Mouse (Mus musculus): ENCODE measurements at regions not wholly inside any gene's neighbourhood (a gene's known extent, or its start where the extent isn't known, plus 50 kb on each side); places are given as distances from the start of the nearest gene placed in this dataset.

DNA sequence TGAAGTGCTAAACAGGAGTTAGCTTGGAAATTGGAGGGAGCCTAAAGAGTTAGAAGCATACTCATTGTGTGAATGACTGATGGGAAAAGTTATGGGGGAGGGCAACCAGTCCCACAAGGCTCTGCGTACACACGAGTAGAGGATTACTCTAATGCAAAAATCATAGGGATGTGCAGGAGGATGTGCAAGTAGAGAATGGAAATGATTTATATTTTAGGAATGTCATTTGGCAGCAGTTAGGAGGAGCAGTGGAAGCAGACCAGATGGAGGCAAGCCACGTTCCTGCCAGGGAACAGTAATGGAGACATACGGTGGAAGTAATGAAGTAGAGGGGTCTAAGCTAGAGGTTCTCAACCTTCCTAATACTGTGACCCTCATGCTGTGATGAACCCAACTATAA lies 194.1 kb upstream of the Arhgap24 start:
- DNase-seq (ENCODE audit: low spot score) = no peak

DNA sequence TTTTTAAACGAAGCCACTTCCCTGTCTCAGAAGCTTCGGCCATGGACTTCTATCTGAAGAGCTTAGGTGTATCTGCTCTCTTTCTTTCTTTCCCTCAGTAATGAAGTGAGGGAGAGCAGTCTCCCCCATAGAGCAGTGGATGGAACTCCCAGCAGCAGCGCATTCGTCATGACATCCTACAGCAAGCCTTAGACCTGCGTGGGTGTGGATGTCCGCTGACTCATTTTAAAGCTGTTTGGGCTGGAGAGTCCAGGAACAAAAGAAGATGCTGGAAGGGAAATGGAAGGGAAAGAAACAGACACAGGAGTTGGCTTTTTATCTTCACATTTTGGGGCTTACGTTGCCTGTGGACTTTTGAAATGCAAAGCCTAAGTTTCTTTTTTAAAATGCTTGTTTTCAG lies 190.3 kb upstream of the Arhgap24 start:
- no peak for DNase-seq (ENCODE audit: low spot score)

DNA sequence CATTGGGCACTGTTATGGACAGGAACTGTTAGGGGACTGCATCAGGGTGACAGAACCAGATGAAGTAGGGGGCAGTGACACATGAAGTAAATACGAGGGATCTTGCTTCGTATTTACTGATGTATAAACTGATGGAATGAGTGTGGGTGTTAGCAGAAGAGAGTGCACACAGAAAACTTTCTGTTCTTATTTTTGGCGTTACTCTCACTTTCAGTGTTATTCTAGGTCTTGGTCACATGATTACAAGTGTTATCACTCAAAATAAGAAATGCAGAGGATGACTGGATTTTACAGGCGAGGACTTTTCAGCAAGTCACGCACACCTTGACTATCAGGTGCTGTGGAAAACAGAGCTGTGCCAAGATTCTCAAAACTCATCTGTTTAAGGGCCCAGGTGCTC lies 185.6 kb upstream of the Arhgap24 start:
- no peak for DNase-seq (ENCODE audit: low spot score)

DNA sequence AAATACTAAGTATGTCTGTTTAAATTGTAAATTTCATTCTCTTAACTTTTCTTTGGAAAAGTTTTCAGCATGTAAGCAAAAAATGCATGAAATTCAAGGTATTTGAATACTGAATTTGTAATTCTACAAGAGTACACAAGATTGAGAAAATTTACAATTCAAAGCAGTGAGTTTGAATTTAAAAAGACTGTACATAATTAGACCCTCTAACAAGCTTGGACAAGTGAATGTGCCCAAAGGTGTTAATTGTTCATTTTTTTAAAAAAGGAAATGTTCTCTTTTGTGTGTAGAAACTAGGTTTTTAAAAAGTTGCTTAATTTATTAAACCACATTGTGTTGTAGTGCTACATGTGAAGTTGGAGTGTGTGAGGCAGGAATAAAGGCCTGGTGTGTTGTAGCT lies 174.9 kb upstream of the Arhgap24 start:
- no peak for DNase-seq (ENCODE audit: low spot score)

DNA sequence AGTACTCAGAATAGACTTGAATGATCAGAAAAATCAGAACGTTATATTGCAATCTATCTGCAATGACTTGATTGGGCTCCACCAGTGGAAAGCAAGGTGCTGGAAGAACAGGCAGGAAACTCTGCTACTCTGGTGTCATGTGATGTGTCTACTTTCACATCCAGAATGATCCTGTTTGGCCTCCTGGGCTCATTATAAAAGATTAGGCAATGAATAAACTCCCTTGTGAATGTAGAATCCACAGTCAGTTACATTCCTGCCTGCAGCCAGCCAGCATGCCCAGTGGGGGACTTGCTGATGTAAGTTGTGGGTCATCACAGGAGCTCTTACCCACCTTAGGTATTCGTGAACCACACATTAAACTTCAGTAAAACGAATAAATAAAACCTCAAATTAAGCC lies 174.5 kb upstream of the Arhgap24 start:
- no peak for DNase-seq (ENCODE audit: low spot score)

DNA sequence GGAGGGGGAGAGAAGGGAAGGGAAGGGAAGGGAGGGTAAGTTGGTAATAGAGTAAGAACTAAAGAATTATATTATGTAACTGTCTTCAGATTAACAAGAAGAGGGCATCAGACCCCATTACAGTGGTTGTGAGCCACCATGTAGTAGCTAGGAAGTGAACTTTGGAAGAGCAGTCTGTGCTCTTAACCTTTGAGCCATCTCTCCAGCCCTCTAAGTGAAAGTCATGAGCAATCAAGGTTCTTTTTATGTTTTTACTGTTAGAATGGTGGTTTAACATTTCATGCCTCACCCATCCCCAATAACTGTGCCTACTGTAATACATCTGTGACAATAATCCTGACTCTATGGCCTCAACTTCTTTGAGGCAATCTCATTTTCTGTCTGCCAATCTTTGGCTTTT lies 169.6 kb upstream of the Arhgap24 start:
- no peak for DNase-seq (ENCODE audit: low spot score)

DNA sequence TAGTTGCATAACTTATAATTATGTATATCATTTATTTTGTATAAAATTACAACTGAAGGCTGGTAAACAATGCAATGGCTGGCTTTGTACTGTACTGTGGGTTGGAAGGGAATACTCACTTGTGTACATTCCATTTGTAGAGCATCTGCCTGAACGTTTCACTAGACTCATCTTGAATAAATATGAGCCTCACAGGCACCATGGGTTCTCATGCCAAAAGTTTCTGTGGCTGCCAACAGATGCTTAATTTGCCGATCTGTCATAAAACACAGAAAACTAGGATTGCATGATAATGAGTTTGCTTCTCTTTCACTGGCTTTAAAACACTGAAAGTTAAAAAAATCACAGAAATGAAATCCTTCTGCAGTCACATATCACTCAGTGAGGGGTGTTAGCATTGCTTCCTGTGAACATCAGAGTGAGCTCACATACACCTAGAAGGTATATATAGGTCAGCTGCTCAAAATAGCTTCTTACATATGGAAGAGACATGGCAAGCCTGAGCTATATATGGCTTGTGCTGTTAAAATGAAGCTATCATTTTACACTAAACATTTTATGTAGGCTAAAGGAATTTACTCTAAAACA lies 152.9 kb upstream of the Arhgap24 start:
- DNase-seq (ENCODE audit: low spot score) = no peak

DNA sequence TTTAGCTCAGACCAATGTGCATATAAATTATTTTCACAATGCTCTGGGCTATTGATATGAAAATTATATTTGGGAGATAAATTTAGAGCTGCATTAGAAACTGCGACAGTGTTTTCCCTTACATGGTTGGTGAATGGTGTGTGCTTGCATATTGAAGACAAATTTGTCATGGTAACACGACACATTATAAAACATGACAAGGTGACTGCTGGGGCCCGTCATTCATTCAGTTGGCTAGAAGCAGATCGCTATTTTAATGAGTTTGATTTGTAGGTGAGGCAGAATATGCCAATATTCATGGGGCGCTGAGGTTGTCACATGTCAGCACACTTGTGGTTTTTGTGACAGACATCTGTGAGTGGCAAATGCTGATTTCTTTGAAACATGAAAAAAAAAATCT lies 147.3 kb upstream of the Arhgap24 start:
- no peak for DNase-seq (ENCODE audit: low spot score)

DNA sequence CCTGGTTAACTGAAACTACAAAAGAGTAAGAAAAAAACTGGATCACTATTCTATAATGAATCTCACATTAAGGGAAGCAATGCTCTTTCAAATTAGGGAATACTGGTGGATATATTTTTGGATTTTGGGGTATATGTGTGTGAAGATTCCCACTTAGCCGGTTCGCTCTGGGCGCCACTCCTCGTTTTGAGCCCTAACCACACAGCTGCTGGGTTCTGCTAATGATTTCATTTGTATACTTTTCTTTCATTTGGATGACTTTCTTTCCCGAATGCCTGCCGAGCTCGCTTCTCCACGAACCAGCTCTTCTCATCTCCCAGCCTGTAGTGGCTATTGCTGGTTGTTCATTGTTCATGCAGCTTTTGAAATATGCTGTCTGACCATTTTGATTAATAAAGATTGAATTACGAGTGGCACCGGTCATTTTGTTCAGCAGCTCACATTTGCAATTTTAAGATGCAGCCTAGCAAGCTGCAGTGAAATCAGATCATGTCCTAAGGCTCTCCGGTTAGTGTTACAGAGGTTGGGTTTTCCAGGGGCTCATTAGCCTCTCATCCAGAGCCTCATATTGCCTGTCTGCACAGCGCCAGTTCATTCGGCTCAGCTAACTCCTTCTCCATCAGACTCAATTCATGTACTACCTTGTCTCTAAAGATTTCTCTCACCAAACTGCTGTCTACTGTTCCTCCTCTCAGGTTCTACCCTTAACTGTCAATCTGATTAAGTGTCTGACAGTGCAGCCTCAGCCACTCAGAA lies 146.6 kb upstream of the Arhgap24 start:
- no peak for DNase-seq (ENCODE audit: low spot score)

DNA sequence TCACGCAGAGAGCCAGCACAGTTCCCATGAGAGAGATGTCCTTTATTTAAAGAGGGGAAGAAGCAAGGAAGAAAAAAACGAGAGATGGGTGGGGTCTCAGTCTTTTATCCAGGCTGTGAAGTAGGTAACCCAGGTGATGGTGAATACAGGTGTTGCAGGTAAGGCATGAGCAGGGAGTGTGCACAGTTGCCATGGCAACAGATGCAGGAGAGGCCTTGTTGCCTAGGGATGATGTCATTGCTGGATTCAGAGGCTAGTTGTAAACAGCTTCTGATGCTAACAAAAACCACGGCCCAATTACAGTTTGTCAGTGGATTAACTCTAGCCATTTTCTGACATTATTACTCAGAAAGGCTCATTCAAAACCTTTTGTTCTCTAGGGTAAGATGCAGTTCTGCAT lies 114.7 kb upstream of the Arhgap24 start:
- DNase-seq (ENCODE audit: low spot score) = no peak

DNA sequence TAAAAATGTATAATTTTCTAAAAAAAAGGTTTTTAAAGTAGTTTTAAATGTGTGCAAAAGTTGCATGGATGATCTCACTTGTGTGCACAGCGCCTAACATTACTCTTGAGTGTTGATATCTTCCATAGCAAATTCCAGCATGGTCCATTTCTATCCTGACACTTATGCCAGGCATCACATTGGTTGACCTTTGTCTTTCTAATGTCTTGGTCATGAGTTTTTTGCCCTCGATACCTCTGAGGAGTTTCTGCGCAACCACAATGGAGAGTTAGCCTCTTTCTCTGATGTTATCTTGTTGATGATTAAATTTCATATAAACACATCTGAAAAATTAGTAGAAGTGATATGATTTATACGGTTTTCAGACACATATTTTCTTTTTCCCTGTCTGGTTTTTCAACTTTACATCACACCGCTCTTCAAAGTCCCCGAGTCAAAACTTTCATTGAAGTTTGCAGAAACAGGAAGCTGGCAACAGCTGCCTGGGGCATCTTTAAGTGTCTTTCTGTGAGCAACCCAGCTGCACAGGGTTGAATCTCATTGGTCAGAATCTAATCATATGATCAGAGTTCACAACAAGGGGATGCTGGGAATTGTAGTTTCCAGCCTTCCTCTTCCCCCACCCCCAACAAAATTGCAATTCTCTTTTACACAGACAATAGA lies 107.8 kb upstream of the Arhgap24 start:
- no peak for DNase-seq (ENCODE audit: low spot score)

DNA sequence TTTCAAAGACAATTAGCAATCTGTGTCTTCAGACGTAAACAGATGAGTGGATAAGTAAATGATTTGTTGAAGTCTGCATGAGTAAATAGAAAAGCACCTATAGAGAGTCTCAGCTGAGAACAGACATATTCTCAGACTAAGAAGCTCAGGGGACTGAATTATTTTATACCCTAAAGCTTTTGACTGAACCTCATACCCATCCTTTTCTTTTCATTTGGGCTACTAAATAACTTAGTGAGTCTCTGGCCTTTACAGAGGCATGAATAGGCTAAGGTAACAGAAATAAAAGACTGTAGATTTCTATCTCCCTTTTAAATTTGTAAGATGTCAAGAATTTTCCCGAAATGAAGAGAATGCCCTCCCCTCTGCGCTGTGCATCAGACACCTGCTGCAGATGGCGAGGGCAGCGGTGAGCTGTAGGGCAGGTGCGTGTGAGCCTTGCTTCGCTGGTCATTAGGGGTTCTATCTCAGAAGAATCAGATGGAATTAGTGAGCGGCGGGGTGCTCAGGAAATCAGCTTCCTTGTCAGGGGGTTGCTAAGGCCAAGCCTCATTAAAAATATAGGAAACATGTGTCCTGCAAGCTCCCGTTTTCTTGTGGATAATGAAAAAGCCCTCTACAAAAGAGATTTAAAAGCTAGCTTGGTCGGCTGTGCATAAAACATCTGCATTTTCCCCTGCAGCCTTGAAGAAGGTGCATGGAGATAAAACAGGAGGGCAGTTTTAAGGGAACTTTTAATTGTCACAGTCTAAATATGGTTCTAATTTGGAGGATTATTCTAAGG lies 107.0 kb upstream of the Arhgap24 start:
- no peak for DNase-seq (ENCODE audit: low spot score)

DNA sequence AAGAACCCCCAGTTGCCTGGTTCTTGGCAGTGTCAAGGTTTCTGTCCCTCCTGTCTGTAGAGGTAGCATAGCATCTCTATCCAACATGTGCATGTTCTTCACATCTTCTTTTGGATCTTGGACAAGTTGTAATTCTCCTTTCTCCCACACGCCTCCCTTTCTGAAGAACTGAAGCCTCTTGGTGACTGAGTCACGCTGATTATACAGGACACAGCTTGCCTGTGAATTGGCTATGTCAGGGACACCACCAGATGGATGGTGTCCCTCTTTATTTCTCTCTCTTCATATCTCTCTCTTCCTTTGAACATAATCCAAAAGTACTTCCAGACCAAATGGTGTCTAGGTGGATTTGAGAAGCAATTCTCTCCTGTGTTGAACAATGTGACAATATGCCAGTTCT lies 105.9 kb upstream of the Arhgap24 start:
- no peak for DNase-seq (ENCODE audit: low spot score)

DNA sequence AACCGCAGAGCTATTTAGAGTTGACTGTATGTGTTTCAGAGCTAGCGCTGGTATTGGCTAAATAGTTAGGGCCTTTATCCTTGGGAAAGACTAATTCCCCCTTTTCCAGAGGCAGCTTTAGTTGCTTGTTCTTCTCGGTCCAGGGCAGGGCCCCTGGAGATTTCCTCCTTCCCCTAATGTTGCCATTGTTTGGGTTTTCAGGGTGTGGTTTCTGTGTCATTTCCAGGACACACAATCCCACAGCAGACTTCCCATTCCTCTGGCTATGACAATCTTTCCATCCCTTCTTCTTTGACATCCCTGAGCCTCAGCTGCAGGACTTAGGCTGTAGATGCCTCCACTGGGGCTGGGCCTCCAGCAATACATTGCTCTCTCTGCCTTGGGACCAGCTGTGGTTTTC lies 87.2 kb upstream of the Arhgap24 start:
- no peak for DNase-seq (ENCODE audit: low spot score)

DNA sequence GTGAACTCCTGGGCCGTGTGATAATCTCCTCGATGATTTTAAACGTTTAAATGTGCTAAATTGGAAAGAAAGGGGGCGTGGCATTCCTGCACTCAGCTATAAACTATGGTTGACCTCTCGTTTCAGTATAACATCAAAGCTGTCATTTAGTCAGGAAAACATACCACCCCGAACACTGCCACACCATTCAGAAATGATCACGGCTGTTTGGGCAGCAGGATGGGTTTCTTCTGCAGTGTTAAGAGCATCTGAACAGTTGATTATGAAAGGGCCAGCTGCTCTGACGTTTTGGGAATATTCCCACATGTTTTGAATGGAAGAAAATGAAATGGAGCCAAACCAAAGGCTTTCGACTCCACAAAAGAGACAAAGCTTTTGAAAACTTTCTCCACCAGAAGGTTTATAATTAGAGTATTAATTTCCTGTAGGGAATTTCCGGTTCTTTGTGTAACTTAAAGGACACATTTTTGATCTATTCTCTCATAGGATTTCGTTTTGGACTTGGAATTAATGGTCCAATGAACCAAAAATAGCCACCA lies 85.5 kb upstream of the Arhgap24 start:
- no peak for DNase-seq (ENCODE audit: low spot score)

DNA sequence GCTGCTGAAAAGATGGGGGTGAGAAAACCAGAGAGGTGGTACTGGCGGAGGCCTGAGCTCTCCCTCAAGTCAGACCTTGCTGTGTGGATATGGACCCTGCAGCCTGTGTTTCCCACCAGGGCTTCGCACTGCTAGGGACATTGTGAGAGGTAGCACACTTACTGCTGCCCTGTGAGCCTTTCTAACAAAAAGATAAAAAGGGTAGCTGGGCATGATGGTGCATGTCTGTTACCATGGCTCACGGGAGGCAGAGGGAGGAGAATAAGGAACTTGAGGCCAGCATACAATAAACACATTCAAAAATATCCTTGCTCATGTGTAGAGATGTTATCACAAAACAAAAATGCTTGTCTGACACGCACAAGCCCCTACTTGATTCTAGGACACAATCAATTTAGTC lies 82.2 kb upstream of the Arhgap24 start:
- no peak for DNase-seq (ENCODE audit: low spot score)

DNA sequence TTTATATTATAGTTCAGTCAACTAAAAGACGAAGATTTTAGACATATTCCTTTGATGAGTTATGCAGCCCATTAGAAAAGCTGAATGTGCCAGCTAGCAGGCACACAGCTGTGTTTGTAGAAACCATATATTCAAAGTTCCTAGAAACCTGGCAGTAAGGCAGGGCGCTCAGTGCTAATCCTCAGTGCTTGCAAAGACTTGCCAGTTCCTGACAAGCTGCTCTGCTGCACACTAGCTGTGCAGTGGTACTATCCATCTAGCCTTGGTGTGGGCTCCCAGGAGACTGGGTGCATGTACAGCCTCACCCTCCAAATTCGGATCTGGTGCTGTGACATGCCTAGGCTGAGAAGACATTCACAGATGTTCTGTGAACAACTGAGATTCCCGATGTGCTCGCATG lies 63.5 kb upstream of the Arhgap24 start:
- no peak for DNase-seq (ENCODE audit: low spot score)

DNA sequence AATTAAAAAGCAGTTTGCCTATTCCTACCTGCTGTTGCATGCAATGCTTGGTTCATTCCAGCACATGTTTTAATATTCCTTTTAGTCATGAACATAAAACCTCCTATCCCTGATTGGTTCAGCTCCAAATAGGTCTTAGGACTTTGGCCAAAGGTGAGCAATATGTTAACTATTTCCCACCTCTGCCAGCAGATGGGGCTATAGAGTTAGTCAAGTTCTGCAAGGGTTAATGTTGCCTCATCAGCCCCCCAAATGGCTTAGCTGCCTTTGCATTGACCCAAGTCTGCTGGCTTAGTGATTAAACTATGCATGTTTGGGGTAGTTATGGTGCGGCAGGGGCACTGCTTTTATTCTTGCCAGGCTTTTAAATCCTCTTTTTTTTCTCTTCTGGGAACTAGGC lies 62.1 kb upstream of the Arhgap24 start:
- DNase-seq (ENCODE audit: low spot score) = no peak

DNA sequence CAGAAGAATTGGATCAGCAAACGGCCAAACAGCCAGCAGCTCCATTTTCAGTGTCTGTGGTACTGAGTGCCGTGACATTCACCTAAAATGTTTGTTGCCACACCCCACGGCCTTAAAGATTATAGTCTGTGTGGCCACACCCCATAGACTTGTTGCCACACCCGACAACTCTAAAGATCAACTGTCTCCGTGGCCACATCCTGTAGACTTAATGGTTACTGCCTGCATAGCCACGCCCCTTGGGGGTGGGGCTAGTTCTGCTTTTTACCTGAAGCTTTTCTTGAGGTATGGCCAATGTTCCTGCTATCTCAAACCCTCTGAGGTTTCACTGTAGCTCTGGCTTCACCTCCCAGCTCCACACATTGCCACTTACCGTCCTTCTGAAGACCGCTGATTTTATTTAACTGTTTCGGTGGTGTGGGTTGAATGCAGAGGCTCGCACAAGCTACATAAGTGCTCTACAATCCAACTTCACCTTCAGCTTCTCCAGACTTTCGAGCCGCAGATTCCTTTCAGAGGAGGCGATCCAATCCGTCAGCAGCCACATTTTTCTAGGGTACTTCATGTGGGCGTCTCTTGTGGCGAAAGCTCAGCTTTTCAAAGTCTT lies 56.5 kb upstream of the Arhgap24 start:
- no peak for DNase-seq (ENCODE audit: low spot score)

DNA sequence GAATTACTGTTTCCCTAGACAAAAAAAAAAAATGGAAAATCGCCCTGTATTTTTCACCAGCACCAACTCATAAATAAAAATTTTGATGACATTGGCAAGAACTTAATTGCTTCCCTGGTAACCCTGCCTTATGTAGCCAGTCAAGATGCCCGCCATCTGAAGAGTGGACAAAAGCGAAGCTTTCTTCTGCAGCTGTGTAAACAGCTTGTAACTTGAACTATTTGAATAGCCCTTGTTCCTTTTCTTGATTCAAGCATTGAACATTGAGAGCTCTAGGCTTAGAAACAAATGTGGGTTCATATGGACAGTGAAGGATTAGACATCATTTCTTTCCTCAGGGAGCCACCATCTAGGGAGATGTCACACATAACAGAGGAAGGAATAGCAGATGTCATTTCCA lies 52.9 kb upstream of the Arhgap24 start:
- DNase-seq (ENCODE audit: low spot score) = no peak

Measured in ovary, postnatal 10 days (tissue).